8 mouse cellular contexts compared by ENCODE assay signal in the genomic region with DNA sequence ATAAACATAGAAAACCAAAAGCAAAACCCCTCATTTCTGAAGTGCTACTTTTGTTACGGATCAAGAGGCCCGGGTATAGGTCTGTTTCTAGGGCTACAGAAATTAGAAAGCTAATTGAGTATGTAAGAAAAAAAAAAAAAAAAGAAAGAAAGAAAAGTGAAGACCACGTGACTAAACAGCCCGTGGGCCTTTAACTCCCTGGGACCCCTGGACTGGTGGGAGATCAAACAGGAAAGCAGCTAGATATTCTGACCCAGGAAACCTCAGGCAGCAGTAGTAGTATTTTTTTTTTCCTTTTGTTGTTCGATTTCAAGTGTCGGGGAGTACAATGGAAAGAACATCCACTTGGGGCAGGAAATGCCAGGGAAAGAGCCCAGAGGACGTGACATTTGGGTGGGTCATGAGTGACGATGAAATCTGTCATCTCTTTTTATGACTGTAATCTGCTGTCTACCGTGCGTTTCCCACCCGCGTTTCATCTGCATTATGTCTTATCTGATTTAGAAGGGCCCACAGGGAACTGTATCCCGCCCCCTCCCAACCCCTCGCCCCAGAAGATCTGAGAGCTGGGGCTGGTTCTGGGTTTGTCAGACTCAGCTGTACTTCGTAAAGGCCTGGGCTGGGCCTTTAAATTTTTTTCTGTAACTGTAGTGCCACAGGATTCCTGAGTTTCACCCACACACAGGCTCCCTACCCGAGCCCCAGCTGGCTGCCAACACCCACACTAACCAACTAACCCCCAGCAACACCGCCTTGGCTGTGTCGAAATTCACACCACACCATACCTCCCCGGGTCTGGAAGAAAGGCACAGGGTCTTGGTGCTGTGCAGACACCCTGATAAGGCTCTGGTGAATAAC. TPM values are rescaled to one million over a fixed set of nuclear protein-coding genes. Genes with fewer than 3 reads are reported as not detected.
DNase-seq lines count a peak whose midpoint lies in the region; ATAC-seq lines count a peak whose summit lies in the region.

No protein-coding gene starts in this region.

- no peak for ATAC-seq in hindbrain, embryonic 16.5 days
- ATAC-seq in embryonic facial prominence, embryonic 11.5 days (replicated peaks; ENCODE audit: insufficient number of reproducible peaks, low FRiP score, low TSS enrichment, low read depth), result no peak
- ATAC-seq in stomach, embryonic 16.5 days (ENCODE audit: insufficient read depth, low FRiP score), result 0 out of 2 replicates have a peak, but pooled peaks have one; percentile 18

- peaks cover 28% of the 10 kb centered on the region for H3K4me1 ChIP-seq in hindbrain, embryonic 10.5 days (replicated peaks)
- no peaks in the 10 kb centered on the region; the same call in 1 of the 2 replicates for H3K4me1 ChIP-seq in hindbrain, embryonic 16.5 days (ENCODE audit: control insufficient read depth, insufficient read depth, low read depth, low read length)
- H3K4me1 ChIP-seq in embryonic facial prominence, embryonic 11.5 days (ENCODE audit: control insufficient read depth, insufficient read depth, low read length), result no peaks in the 10 kb centered on the region
- peaks cover 13% of the 10 kb centered on the region; the same call in 1 of the 2 replicates for H3K4me1 ChIP-seq in stomach, embryonic 16.5 days (ENCODE audit: control insufficient read depth, insufficient read depth, low read length)

- H3K4me2 ChIP-seq in hindbrain, embryonic 16.5 days (ENCODE audit: low read length), result no peak overlapping the region
- H3K4me2 ChIP-seq in embryonic facial prominence, embryonic 11.5 days (ENCODE audit: low read depth, low read length), result no peak overlapping the region
- peak overlapping the region; percentile 29; the same call in 1 of the 2 replicates for H3K4me2 ChIP-seq in stomach, embryonic 16.5 days (ENCODE audit: low read depth, low read length)

- H3K4me3 ChIP-seq in hindbrain, embryonic 10.5 days, result no peak overlapping the region
- H3K4me3 ChIP-seq in hindbrain, embryonic 16.5 days (ENCODE audit: low read length), result no peak overlapping the region
- H3K4me3 ChIP-seq in embryonic facial prominence, embryonic 11.5 days (ENCODE audit: low read depth, low read length), result no peak overlapping the region
- H3K4me3 ChIP-seq in stomach, embryonic 16.5 days (replicated peaks; ENCODE audit: low read length), result no peak overlapping the region

- DNase-seq in hindbrain, embryonic 10.5 days (ENCODE audit: low spot score), result no peak
- DNase-seq in 416B (ENCODE audit: low read depth), result peak; percentile 91
- DNase-seq in embryonic facial prominence, embryonic 11.5 days (ENCODE audit: low spot score), result no peak
- peak; percentile 28 to 69 for DNase-seq in left cerebral cortex, postnatal 25 days (ENCODE audit: low spot score in 2 of 2)
- no peak for DNase-seq in spleen, adult 18-20 months
- DNase-seq in spleen, adult 12 weeks (ENCODE audit: low spot score), result no peak

- no peak overlapping the region for H3K9ac ChIP-seq in hindbrain, embryonic 16.5 days (ENCODE audit: low read depth, low read length)
- no peak overlapping the region for H3K9ac ChIP-seq in embryonic facial prominence, embryonic 11.5 days (replicated peaks; ENCODE audit: low read length)
- H3K9ac ChIP-seq in stomach, embryonic 16.5 days (ENCODE audit: low read length), result peak overlapping the region; percentile 24

- H3K27me3 ChIP-seq in hindbrain, embryonic 10.5 days (ENCODE audit: insufficient read depth, poor library complexity, severe bottlenecking), result no peaks in the 10 kb centered on the region
- H3K27me3 ChIP-seq in hindbrain, embryonic 16.5 days (replicated peaks; ENCODE audit: control insufficient read depth, insufficient read depth, low read length), result no peaks in the 10 kb centered on the region
- no peaks in the 10 kb centered on the region for H3K27me3 ChIP-seq in embryonic facial prominence, embryonic 11.5 days (ENCODE audit: control insufficient read depth, insufficient read depth, low read length)
- no peaks in the 10 kb centered on the region for H3K27me3 ChIP-seq in stomach, embryonic 16.5 days (ENCODE audit: control insufficient read depth, insufficient read depth, low read length)

- H3K27ac ChIP-seq in hindbrain, embryonic 10.5 days, result peak overlapping the region; percentile 62; the same call in 1 of the 2 replicates
- no peak overlapping the region for H3K27ac ChIP-seq in hindbrain, embryonic 16.5 days (ENCODE audit: low read depth, low read length)
- H3K27ac ChIP-seq in embryonic facial prominence, embryonic 11.5 days (replicated peaks; ENCODE audit: low read depth, low read length), result 0 out of 2 replicates have a peak overlapping the region, but pooled peaks have one; percentile 9
- peak overlapping the region; percentile 39; the same call in 1 of the 2 replicates for H3K27ac ChIP-seq in stomach, embryonic 16.5 days (ENCODE audit: low read length)

- WGBS in hindbrain, embryonic 10.5 days, result 68% methylated on average over 19 of the region's 19 CpGs
- WGBS in hindbrain, embryonic 16.5 days, result 55% methylated on average over 19 of the region's 19 CpGs
- 61% methylated on average over 19 of the region's 19 CpGs for WGBS in embryonic facial prominence, embryonic 11.5 days
- WGBS in stomach, embryonic 16.5 days, result 42% methylated on average over 19 of the region's 19 CpGs

- H3K36me3 ChIP-seq in hindbrain, embryonic 10.5 days, result no peaks in the 10 kb centered on the region
- H3K36me3 ChIP-seq in hindbrain, embryonic 16.5 days (ENCODE audit: control insufficient read depth, insufficient read depth, low read length), result no peaks in the 10 kb centered on the region
- no peaks in the 10 kb centered on the region for H3K36me3 ChIP-seq in embryonic facial prominence, embryonic 11.5 days (replicated peaks; ENCODE audit: control insufficient read depth, insufficient read depth, low read depth, low read length)
- H3K36me3 ChIP-seq in stomach, embryonic 16.5 days (ENCODE audit: control insufficient read depth, insufficient read depth, low read length), result no peaks in the 10 kb centered on the region

- no peaks in the 10 kb centered on the region for H3K9me3 ChIP-seq in hindbrain, embryonic 10.5 days
- no peaks in the 10 kb centered on the region for H3K9me3 ChIP-seq in hindbrain, embryonic 16.5 days (ENCODE audit: control insufficient read depth, low read length)
- H3K9me3 ChIP-seq in embryonic facial prominence, embryonic 11.5 days (replicated peaks; ENCODE audit: control insufficient read depth, low read length), result no peaks in the 10 kb centered on the region
- no peaks in the 10 kb centered on the region for H3K9me3 ChIP-seq in stomach, embryonic 16.5 days (replicated peaks; ENCODE audit: control insufficient read depth, low read length)

- intact Hi-C loops in left cerebral cortex, postnatal 25 days (cut with DNase I), result loop anchor here (5.0 to 10.0 kb wide), 2 partner anchors 60 to 308 kb away; no protein-coding TSS in a partner anchor

RNA-seq across cellular contexts. Expression of gene Terf2, which starts 18.0 kb away (rescaled TPM):
- 17.6 and 18.5 TPM in 2 replicates for polyA plus RNA-seq in hindbrain, embryonic 10.5 days (2016; fragmentation: Nextera tagmentation; extraction: Ambion mirVana)
- 22.5 and 24.1 TPM in 2 replicates for polyA plus RNA-seq in hindbrain, embryonic 16.5 days (2015; fragmentation: Nextera tagmentation; extraction: Ambion mirVana)
- polyA plus RNA-seq in embryonic facial prominence, embryonic 11.5 days (2014; fragmentation: Nextera tagmentation; extraction: Ambion mirVana), result 16.1 and 16.5 TPM in 2 replicates
- total RNA-seq in left cerebral cortex, postnatal 25 days (2021), result 10 to 100 TPM; 33.8 to 35.0 TPM
- 13.1 and 14.0 TPM in 2 replicates for polyA plus RNA-seq in stomach, embryonic 16.5 days (2015; fragmentation: Nextera tagmentation; extraction: Ambion mirVana)

RNA-seq across cellular contexts. Expression of gene Cyb5b, which starts 36.1 kb away (rescaled TPM):
- 138 and 157 TPM in 2 replicates for polyA plus RNA-seq in hindbrain, embryonic 10.5 days (2016; fragmentation: Nextera tagmentation; extraction: Ambion mirVana)
- 98.8 and 112 TPM in 2 replicates for polyA plus RNA-seq in hindbrain, embryonic 16.5 days (2015; fragmentation: Nextera tagmentation; extraction: Ambion mirVana)
- 137 and 145 TPM in 2 replicates for polyA plus RNA-seq in embryonic facial prominence, embryonic 11.5 days (2014; fragmentation: Nextera tagmentation; extraction: Ambion mirVana)
- 10 to 100 TPM; 87.1 to 89.4 TPM for total RNA-seq in left cerebral cortex, postnatal 25 days (2021)
- 104 and 106 TPM in 2 replicates for polyA plus RNA-seq in stomach, embryonic 16.5 days (2015; fragmentation: Nextera tagmentation; extraction: Ambion mirVana)

RNA-seq across cellular contexts. Expression of gene Tmed6, which starts 48.9 kb away (rescaled TPM):
- not detected in 2 replicates for polyA plus RNA-seq in hindbrain, embryonic 10.5 days (2016; fragmentation: Nextera tagmentation; extraction: Ambion mirVana)
- not detected in 2 replicates for polyA plus RNA-seq in hindbrain, embryonic 16.5 days (2015; fragmentation: Nextera tagmentation; extraction: Ambion mirVana)
- polyA plus RNA-seq in embryonic facial prominence, embryonic 11.5 days (2014; fragmentation: Nextera tagmentation; extraction: Ambion mirVana), result not detected in 2 replicates
- total RNA-seq in left cerebral cortex, postnatal 25 days (2021), result not detected
- polyA plus RNA-seq in stomach, embryonic 16.5 days (2015; fragmentation: Nextera tagmentation; extraction: Ambion mirVana), result 82.3 and 84.1 TPM in 2 replicates

RNA-seq across cellular contexts. Expression of gene Nip7, which starts 57.7 kb away (rescaled TPM):
- polyA plus RNA-seq in hindbrain, embryonic 10.5 days (2016; fragmentation: Nextera tagmentation; extraction: Ambion mirVana), result 96.4 and 114 TPM in 2 replicates
- polyA plus RNA-seq in hindbrain, embryonic 16.5 days (2015; fragmentation: Nextera tagmentation; extraction: Ambion mirVana), result 61.2 and 66.2 TPM in 2 replicates
- 113 and 114 TPM in 2 replicates for polyA plus RNA-seq in embryonic facial prominence, embryonic 11.5 days (2014; fragmentation: Nextera tagmentation; extraction: Ambion mirVana)
- total RNA-seq in left cerebral cortex, postnatal 25 days (2021), result 10 to 100 TPM; 43.0 to 46.6 TPM
- polyA plus RNA-seq in stomach, embryonic 16.5 days (2015; fragmentation: Nextera tagmentation; extraction: Ambion mirVana), result 63.5 and 79.8 TPM in 2 replicates

RNA-seq across cellular contexts. Expression of gene Cog8, which starts 57.9 kb away (rescaled TPM):
- 39.2 and 43.5 TPM in 2 replicates for polyA plus RNA-seq in hindbrain, embryonic 10.5 days (2016; fragmentation: Nextera tagmentation; extraction: Ambion mirVana)
- polyA plus RNA-seq in hindbrain, embryonic 16.5 days (2015; fragmentation: Nextera tagmentation; extraction: Ambion mirVana), result 39.2 and 42.3 TPM in 2 replicates
- polyA plus RNA-seq in embryonic facial prominence, embryonic 11.5 days (2014; fragmentation: Nextera tagmentation; extraction: Ambion mirVana), result 42.0 and 44.9 TPM in 2 replicates
- 10 to 100 TPM; 25.8 to 27.2 TPM for total RNA-seq in left cerebral cortex, postnatal 25 days (2021)
- 24.8 and 27.1 TPM in 2 replicates for polyA plus RNA-seq in stomach, embryonic 16.5 days (2015; fragmentation: Nextera tagmentation; extraction: Ambion mirVana)

Comparison
In these comparisons a context has a peak if more than half of its experiments do, and no peak if none do; other contexts are left out.
1. DNase-seq: peak in 416B (single experiment) and left cerebral cortex, postnatal 25 days (2 of 2); none in hindbrain, embryonic 10.5 days (single experiment), embryonic facial prominence, embryonic 11.5 days (single experiment), spleen, adult 18-20 months (0 of 2) and spleen, adult 12 weeks (single experiment).
2. RNA of gene Tmed6, which starts 48.9 kb away (polyA plus RNA-seq): 82.3 to 84.1 TPM in stomach, embryonic 16.5 days; not detected in hindbrain, embryonic 10.5 days, not detected in hindbrain, embryonic 16.5 days and not detected in embryonic facial prominence, embryonic 11.5 days; every median in the first group is over 10 times any median in the second.